Mouse (Mus musculus): ENCODE data around the gene Sprr2a1. TPM values are rescaled to one million over a fixed set of nuclear protein-coding genes. Genes with fewer than 3 reads are reported as not detected.
"Not testable (repeated sequence)": the region's sequence is repeated elsewhere in the genome, so short reads cannot be mapped to it uniquely, and the experiment has no call there.

Gene Sprr2a1
- total RNA-seq (2017): not detected in 3 replicates

DNA sequence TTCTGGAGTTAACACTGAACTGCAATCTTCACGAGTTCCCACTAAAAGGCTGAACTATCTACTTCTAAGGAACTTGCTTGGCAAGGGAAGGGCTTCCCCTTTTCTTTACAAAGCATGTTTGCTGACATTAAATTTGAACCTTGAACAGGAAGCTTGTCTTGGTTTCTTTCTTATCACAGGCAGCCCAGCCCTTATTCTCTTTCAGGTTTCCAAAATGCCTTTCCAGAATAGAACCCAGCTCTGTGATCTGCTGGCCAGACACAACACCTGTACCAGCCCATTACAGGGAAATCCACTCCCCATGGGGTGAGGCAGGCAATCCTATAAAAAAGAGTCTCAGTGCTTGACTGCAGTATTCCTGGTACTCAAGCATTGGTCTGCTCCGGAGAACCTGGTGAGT lies at the start of gene Sprr2a1, which contains the start of gene Sprr2a2:
Sprr2a1 (plus strand) TSS at position 231 of the 400 bp plus-strand sequence.
Sprr2a2 (plus strand) TSS at position 352 of the 400 bp plus-strand sequence.
- ATAC-seq (replicated peaks; ENCODE audit: insufficient number of reproducible peaks, low FRiP score, low TSS enrichment, poor library complexity, severe bottlenecking): not testable (repeated sequence)

DNA sequence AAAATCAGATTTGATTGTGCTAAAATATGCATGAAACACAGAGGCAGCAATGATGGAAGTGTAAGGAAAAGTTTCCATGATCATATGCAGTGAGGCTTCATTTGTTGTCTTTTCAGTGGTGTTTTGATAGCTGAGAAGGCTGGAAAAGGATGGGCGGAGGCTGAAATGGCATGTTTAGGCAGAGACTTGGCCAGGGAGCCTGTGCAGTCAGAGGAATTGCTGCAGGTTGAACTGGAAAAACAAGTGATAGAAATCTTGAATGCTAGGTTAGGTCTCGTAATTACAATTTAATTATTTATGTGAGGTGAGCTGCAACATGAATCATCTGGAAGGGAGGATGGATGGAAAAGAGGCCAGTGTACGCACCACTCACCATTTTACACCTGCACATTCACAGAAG lies 45.8 kb upstream of the Sprr2a1 start:
- ATAC-seq (replicated peaks; ENCODE audit: insufficient number of reproducible peaks, low FRiP score, low TSS enrichment, poor library complexity, severe bottlenecking): no peak

DNA sequence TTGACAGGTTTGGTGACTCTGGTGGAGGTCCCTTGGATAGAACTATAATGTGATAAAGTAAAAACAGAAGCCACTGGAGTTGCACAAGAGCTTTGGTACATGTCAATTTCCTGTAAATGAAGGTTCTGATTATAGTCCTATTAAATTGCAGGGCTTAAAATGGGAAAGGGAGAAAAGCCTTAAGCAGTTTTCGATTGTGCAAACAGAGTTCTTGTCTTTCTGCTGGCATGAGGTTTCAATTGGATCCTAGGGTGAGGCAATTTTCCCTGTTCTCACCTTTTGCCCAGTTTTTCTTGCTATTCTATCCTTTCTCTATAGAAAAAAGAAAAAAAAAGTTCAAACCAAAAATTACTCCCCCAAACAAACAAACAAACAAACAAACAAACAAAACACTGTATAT lies 38.7 kb upstream of the Sprr2a1 start:
- ATAC-seq (replicated peaks; ENCODE audit: insufficient number of reproducible peaks, low FRiP score, low TSS enrichment, poor library complexity, severe bottlenecking): no peak

DNA sequence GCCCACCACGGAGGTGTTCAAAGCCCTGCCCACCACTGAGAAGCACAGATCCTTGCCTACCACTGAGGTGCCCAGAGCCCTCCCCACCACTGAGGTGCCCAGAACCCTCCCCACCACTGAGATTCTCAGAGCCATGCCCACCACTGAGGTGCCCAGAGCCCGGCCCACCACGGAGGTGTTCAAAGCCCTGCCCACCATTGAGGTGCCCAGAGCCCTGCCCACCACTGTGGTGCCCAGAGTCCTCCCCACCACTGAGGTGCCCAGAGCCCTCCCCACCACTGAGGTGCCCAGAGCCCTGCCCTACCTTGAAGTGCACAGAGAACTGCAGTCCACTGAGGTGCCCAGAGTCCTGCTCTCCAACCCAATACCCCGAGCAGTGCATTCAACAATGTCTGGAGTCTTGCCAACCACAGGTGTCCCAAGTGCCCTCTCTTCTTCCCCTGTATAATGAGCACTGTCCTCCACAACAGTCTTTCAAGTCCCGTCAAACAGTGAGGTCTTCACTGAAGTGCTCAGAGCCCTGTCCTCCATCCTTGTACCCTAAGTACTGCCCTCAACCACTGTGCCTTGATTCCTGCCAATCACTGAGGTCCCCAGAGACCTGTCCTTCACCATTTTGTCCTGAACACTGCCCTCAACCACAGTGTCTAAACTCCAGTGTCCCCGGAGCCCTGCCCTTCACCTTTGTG lies 19.9 kb upstream of the Sprr2a1 start:
- no peak for ATAC-seq (replicated peaks; ENCODE audit: insufficient number of reproducible peaks, low FRiP score, low TSS enrichment, poor library complexity, severe bottlenecking)

DNA sequence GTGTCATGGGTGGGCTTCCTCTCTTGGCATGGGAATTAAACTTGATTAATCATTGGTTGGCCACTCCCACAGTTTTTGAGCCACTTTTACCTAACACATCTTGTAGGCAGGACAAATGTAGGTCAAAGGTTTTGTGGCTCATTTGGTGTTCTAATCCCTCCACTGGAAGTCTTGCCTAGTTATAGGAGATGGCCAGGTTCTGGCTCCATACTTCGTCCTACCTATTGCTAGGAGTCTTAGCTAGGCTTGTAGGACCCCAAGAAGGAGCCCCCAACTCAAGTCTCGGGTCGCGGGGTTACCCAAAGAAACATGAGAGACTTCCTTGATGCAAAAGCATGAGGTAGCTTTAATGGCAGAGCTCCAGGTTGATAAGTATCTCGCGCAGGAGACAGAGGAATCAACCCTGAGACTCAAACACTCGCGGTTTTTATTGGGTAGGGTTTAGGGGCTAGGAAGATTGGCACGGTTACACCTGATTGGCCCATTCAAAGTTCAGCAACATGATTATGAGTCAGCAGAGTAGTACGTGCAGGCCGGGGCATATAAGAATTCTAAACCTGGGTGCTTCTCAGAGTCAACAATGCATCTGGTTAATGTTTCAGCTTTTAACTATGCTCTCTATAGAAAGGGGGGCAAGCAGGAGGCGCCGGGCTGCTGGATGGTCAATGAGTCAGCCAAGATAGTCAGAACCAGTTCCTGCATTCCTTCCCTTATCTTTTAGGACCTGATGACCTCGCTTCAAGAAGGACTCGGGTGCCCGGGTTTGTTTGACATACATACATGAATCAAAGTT lies 4.3 kb upstream of the Sprr2a1 start:
- ATAC-seq (replicated peaks; ENCODE audit: insufficient number of reproducible peaks, low FRiP score, low TSS enrichment, poor library complexity, severe bottlenecking): not testable (repeated sequence)

DNA sequence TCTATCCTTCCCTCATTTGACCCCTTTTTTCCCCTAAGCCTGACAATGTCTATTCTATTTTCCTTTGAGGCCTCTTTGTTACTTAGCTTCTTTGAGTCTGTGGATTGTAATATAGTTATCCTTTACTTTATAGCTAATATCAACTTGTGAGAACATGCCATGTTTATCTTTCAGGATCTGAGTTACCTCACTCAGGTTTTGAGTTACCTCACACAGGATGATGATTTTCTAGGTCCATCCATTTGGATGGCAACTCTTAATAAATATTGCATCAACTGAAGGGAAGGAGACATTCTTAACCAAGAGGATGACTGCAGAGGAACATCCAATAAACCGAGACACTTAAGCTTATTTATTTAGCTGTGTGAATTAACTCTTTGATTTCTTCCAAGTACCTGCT lies 3.5 kb upstream of the Sprr2a1 start:
- 0 out of 2 replicates have a peak, but pooled peaks have one; percentile 20 for ATAC-seq (replicated peaks; ENCODE audit: insufficient number of reproducible peaks, low FRiP score, low TSS enrichment, poor library complexity, severe bottlenecking)

DNA sequence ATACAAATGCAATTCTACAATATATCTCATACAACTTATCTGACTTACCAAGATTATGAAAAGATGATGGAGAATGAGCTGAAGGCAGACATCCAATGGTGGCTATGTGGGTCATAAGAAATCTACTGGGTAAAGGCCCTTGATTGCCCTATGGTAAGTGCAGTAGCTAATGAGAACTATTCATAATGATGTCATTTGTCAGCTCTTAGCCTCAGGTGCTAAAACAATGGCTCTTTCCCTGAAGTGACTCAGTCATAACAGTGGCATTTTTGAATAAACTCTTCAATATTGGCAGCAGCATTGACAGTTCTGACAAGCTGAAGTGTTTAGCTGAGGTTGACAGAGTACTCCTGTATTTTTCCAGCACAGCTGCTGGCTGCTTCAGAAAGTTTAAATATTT lies 1.9 kb upstream of the Sprr2a1 start:
- ATAC-seq (replicated peaks; ENCODE audit: insufficient number of reproducible peaks, low FRiP score, low TSS enrichment, poor library complexity, severe bottlenecking): not testable (repeated sequence)

DNA sequence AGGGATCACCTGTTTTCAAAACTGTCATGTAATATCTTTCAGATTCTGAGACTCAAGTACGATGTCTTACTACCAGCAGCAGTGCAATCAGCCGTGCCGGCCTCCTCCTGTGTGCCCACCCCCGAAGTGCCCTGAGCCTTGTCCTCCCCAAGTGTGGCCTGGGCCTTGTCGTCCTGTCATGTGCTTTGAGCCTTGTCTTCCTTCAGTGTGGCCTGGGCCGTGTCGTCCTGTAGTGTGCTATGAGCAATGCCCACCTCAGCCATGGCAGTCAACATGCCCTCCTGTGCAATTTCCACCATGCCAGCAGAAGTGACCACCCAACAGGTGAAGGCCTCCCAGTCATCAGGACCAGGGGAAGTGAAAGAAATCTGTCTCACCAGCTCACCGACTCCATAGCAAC lies 3.4 kb downstream of the Sprr2a1 start:
- peak; percentile 67 for ATAC-seq (replicated peaks; ENCODE audit: insufficient number of reproducible peaks, low FRiP score, low TSS enrichment, poor library complexity, severe bottlenecking)

DNA sequence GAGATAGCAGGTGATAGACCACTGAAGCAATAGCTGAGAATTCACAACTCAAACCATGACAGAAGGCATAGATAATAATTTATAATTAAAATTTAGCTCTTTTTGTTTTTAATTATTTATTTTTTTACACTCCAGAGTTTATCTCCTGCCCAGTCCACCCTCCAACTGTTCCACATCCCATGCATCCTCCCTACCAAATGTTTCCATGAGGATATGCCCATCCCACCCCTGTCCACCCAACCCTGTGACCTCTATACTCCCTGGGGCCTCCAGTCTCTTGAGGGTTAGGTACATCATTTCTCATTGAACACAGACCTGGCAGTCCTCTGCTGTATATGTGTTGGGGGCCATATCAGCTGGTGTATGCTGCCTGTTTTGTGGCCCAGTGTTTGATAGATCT lies 8.1 kb downstream of the Sprr2a1 start:
- not testable (repeated sequence) for ATAC-seq (replicated peaks; ENCODE audit: insufficient number of reproducible peaks, low FRiP score, low TSS enrichment, poor library complexity, severe bottlenecking)

DNA sequence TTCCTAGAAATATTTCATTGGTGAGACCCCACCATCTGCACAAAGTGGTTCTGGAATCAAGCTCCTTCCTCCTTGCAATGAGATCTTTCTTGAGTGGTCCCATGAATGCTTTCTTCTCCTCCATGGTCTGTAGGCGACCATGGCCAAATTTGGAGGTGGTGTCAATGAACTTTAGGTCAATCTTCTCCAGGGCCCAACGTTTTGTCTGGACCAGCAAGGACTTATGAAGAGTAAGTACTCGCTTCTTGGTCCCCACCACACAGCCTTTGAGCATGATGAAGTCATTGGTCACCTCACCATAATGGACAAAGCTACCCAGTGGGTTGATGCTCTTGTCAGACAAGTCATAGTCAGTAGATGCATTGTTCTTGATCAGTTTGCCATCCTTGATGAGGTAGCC lies 11.8 kb downstream of the Sprr2a1 start:
- not testable (repeated sequence) for ATAC-seq (replicated peaks; ENCODE audit: insufficient number of reproducible peaks, low FRiP score, low TSS enrichment, poor library complexity, severe bottlenecking)

DNA sequence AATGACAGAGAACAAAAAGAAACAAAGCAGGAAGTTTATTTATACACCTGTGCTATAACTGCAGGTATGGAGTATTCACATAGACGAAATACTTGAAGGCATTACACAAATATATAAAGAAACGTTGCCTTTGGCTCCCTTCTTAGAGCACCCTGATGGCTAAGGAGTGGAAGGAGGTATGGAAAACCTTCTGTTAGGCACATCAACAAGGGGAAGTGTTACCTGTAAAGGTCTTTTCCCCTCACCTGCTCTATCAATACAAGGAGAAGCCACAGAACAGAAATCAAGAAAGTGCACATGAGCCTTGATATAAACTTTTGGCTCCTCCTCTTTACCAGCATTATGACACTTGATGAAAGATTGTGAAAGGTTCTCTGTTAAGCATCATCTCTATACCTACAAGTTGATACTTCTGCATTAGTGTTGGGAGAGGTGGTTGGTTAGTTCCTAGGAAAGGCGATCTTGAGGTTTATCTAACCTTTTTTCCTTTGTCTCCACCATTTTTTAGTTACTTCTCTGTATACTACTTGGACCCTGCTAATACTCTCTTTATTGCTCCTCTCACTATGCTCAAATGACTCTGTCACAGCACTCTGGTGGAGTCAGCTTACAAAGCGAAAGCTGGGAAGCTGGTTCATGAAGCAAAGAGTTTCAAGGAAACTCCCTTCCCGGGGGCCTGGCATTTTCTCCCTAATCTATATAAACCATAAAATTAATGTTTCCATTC lies 21.0 kb downstream of the Sprr2a1 start:
- ATAC-seq (replicated peaks; ENCODE audit: insufficient number of reproducible peaks, low FRiP score, low TSS enrichment, poor library complexity, severe bottlenecking): peak; percentile 47

DNA sequence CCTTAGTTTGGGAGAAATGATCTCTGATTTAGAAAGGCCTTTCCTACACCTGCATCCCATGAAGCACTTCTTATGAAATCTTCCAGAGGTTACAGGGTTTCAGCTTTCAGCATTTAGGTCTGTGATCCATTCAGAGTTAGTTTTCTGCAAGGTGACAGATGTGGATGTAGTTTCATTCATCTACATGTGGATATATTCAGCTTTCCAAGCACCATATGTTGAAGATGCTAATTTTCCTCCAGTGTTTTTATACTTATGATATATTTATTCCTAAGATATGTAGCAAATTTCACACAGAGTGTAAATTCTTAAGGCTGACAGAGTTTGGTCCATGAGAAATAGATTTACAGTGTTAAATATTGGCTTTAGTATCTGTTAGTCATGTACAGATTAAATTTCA lies 23.1 kb downstream of the Sprr2a1 start:
- not testable (repeated sequence) for ATAC-seq (replicated peaks; ENCODE audit: insufficient number of reproducible peaks, low FRiP score, low TSS enrichment, poor library complexity, severe bottlenecking)

DNA sequence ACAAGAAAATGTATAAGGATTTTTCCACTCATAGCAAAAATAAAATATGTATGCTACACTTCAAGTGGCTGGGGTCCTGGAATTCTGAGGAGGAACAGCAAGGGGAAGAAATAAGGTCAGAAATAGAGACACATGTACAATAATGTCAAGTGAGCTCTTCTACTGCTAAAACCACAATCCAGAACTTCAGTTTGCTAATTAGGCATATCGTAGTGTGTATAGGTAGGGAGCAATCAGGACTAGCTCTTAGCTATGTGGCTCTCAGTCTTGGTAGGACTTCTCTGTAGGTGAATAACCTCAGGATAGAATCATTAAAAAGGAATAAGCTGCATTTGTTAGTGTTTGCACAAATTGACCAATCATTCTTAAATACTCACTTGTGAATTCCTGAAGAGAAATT lies 23.6 kb downstream of the Sprr2a1 start:
- ATAC-seq (replicated peaks; ENCODE audit: insufficient number of reproducible peaks, low FRiP score, low TSS enrichment, poor library complexity, severe bottlenecking): peak; percentile 24; the same call in 1 of the 2 replicates

DNA sequence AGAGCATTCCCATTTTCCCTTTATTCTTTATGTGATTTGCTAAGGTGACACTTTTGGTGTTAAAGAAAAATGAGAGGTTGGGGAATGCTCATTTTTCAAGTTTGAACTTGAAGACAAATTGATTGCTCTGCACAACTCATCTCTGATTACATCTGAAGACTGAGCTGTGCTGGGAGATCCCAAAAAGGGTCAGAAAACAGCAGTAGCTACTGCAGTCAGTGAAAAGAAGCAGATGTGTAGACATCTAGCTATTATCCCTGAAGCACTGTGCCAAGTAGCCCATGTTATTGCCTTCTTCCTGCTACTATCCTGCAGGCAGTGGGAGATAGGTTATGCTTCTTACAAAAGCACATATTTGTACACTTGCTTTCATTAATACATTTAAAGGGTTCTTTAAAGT lies 29.2 kb downstream of the Sprr2a1 start:
- ATAC-seq (replicated peaks; ENCODE audit: insufficient number of reproducible peaks, low FRiP score, low TSS enrichment, poor library complexity, severe bottlenecking): not testable (repeated sequence)

DNA sequence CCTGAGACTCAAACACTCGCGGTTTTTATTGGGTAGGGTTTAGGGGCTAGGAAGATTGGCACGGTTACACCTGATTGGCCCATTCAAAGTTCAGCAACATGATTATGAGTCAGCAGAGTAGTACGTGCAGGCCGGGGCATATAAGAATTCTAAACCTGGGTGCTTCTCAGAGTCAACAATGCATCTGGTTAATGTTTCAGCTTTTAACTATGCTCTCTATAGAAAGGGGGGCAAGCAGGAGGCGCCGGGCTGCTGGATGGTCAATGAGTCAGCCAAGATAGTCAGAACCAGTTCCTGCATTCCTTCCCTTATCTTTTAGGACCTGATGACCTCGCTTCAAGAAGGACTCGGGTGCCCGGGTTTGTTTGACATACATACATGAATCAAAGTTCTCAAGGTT lies 30.6 kb downstream of the Sprr2a1 start:
- ATAC-seq (replicated peaks; ENCODE audit: insufficient number of reproducible peaks, low FRiP score, low TSS enrichment, poor library complexity, severe bottlenecking): not testable (repeated sequence)

DNA sequence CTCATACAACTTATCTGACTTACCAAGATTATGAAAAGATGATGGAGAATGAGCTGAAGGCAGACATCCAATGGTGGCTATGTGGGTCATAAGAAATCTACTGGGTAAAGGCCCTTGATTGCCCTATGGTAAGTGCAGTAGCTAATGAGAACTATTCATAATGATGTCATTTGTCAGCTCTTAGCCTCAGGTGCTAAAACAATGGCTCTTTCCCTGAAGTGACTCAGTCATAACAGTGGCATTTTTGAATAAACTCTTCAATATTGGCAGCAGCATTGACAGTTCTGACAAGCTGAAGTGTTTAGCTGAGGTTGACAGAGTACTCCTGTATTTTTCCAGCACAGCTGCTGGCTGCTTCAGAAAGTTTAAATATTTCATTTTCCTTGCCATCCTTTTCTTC lies 32.9 kb downstream of the Sprr2a1 start:
- not testable (repeated sequence) for ATAC-seq (replicated peaks; ENCODE audit: insufficient number of reproducible peaks, low FRiP score, low TSS enrichment, poor library complexity, severe bottlenecking)

DNA sequence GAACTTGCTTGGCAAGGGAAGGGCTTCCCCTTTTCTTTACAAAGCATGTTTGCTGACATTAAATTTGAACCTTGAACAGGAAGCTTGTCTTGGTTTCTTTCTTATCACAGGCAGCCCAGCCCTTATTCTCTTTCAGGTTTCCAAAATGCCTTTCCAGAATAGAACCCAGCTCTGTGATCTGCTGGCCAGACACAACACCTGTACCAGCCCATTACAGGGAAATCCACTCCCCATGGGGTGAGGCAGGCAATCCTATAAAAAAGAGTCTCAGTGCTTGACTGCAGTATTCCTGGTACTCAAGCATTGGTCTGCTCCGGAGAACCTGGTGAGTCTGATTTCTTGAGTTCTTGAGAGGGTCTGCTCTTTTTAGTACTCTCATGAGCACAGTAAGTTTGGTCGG lies 34.9 kb downstream of the Sprr2a1 start:
- ATAC-seq (replicated peaks; ENCODE audit: insufficient number of reproducible peaks, low FRiP score, low TSS enrichment, poor library complexity, severe bottlenecking): not testable (repeated sequence)

DNA sequence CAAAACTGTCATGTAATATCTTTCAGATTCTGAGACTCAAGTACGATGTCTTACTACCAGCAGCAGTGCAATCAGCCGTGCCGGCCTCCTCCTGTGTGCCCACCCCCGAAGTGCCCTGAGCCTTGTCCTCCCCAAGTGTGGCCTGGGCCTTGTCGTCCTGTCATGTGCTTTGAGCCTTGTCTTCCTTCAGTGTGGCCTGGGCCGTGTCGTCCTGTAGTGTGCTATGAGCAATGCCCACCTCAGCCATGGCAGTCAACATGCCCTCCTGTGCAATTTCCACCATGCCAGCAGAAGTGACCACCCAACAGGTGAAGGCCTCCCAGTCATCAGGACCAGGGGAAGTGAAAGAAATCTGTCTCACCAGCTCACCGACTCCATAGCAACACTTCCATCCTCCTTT lies 38.3 kb downstream of the Sprr2a1 start:
- peak; percentile 66 for ATAC-seq (replicated peaks; ENCODE audit: insufficient number of reproducible peaks, low FRiP score, low TSS enrichment, poor library complexity, severe bottlenecking)

DNA sequence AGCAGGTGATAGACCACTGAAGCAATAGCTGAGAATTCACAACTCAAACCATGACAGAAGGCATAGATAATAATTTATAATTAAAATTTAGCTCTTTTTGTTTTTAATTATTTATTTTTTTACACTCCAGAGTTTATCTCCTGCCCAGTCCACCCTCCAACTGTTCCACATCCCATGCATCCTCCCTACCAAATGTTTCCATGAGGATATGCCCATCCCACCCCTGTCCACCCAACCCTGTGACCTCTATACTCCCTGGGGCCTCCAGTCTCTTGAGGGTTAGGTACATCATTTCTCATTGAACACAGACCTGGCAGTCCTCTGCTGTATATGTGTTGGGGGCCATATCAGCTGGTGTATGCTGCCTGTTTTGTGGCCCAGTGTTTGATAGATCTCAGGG lies 42.9 kb downstream of the Sprr2a1 start:
- not testable (repeated sequence) for ATAC-seq (replicated peaks; ENCODE audit: insufficient number of reproducible peaks, low FRiP score, low TSS enrichment, poor library complexity, severe bottlenecking)

Data from monocyte, adult 5-6 weeks (primary cell).